In the genomic region with DNA sequence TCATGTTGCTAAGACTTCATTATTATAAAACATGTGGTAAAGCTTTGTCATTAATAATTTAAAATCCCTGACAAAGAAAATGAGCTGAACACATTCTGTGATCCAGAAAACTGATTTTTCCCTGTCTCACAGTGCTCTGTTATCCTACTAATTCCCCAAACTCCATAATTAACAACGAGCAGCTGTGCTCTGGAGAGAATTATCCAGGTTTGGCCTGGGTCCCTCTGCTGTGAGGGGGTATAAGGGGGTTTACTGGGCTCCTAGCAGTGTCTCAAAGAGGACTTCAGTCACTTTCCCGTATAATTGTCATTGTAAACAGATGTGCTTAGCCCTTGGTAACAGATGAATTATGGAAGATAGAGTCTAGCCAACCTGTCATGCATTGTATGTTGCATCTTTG, we compare ENCODE assay signal across 12 mouse cellular contexts.
A peak's percentile ranks its signal among the peaks of the same experiment; 100 is the strongest.
DNase-seq lines count a peak whose midpoint lies in the region; ATAC-seq lines count a peak whose summit lies in the region.
"Had no signal": no experiment of that assay in that cellular context is flagged by ENCODE, and none has a peak within 500 bp of the region (broad histone marks: within the 10 kb centered on the region; RNA-seq: fewer than 3 reads in every experiment).

No protein-coding gene starts in this region.

- DNase-seq in hindbrain, embryonic 11.5 days (ENCODE audit: low spot score) = no peak
- no peak for DNase-seq in neural tube, embryonic 10.5 days (ENCODE audit: extremely low spot score, low spot score)
- no peak for DNase-seq in embryo, embryonic 10.5 days (ENCODE audit: low spot score)
- no peak for DNase-seq in B cell, adult 2 months
- no peak for DNase-seq in cerebellum, adult 9-11 months
- DNase-seq: cerebellum, adult 11-12 months; lung, postnatal 14 days had no signal

- H3K9me3 ChIP-seq in hindbrain, embryonic 11.5 days (ENCODE audit: control insufficient read depth, low read length) = no peaks in the 10 kb centered on the region
- H3K9me3 ChIP-seq in hindbrain, embryonic 16.5 days (ENCODE audit: control insufficient read depth, low read length) = no peaks in the 10 kb centered on the region
- H3K9me3 ChIP-seq in neural tube, embryonic 13.5 days = no peaks in the 10 kb centered on the region
- no peaks in the 10 kb centered on the region for H3K9me3 ChIP-seq in midbrain, embryonic 15.5 days
- H3K9me3 ChIP-seq: heart, embryonic 15.5 days had no signal

- no peaks in the 10 kb centered on the region for H3K4me1 ChIP-seq in hindbrain, embryonic 11.5 days (replicated peaks; ENCODE audit: control insufficient read depth, insufficient read depth, low read length)
- peaks cover 11% of the 10 kb centered on the region for H3K4me1 ChIP-seq in hindbrain, embryonic 16.5 days (ENCODE audit: control insufficient read depth, insufficient read depth, low read depth, low read length)
- peaks cover 72% of the 10 kb centered on the region for H3K4me1 ChIP-seq in neural tube, embryonic 13.5 days (replicated peaks)
- H3K4me1 ChIP-seq in midbrain, embryonic 15.5 days = peaks cover 67% of the 10 kb centered on the region

- H3K27ac ChIP-seq in hindbrain, embryonic 11.5 days (ENCODE audit: low read depth, low read length) = peak overlapping the region; percentile 27; the same call in 1 of the 2 replicates
- no peak overlapping the region for H3K27ac ChIP-seq in hindbrain, embryonic 16.5 days (ENCODE audit: low read depth, low read length)
- H3K27ac ChIP-seq in neural tube, embryonic 13.5 days (replicated peaks) = peak overlapping the region; percentile 82
- H3K27ac ChIP-seq in midbrain, embryonic 15.5 days = peak overlapping the region; percentile 53
- H3K27ac ChIP-seq: heart, embryonic 15.5 days had no signal

- no peaks in the 10 kb centered on the region for H3K36me3 ChIP-seq in hindbrain, embryonic 11.5 days (ENCODE audit: control insufficient read depth, insufficient read depth, low read length)
- H3K36me3 ChIP-seq in hindbrain, embryonic 16.5 days (ENCODE audit: control insufficient read depth, insufficient read depth, low read length) = no peaks in the 10 kb centered on the region
- no peaks in the 10 kb centered on the region for H3K36me3 ChIP-seq in neural tube, embryonic 13.5 days
- no peaks in the 10 kb centered on the region for H3K36me3 ChIP-seq in midbrain, embryonic 15.5 days (replicated peaks)
- H3K36me3 ChIP-seq: heart, embryonic 15.5 days had no signal

- H3K4me2 ChIP-seq in hindbrain, embryonic 11.5 days (replicated peaks; ENCODE audit: low read depth, low read length) = no peak overlapping the region
- H3K4me2 ChIP-seq in hindbrain, embryonic 16.5 days (ENCODE audit: low read length) = no peak overlapping the region
- H3K4me2 ChIP-seq in neural tube, embryonic 13.5 days = no peak overlapping the region
- H3K4me2 ChIP-seq in midbrain, embryonic 15.5 days = no peak overlapping the region
- H3K4me2 ChIP-seq: heart, embryonic 15.5 days had no signal

- no peaks in the 10 kb centered on the region for H3K27me3 ChIP-seq in hindbrain, embryonic 11.5 days (ENCODE audit: control insufficient read depth, insufficient read depth, low read length)
- no peaks in the 10 kb centered on the region for H3K27me3 ChIP-seq in hindbrain, embryonic 16.5 days (replicated peaks; ENCODE audit: control insufficient read depth, insufficient read depth, low read length)
- H3K27me3 ChIP-seq in neural tube, embryonic 13.5 days = no peaks in the 10 kb centered on the region
- no peaks in the 10 kb centered on the region for H3K27me3 ChIP-seq in midbrain, embryonic 15.5 days (replicated peaks)
- H3K27me3 ChIP-seq: heart, embryonic 15.5 days had no signal

- 66% methylated on average over 2 of the region's 2 CpGs for WGBS in hindbrain, embryonic 11.5 days
- 36% methylated on average over 2 of the region's 2 CpGs for WGBS in hindbrain, embryonic 16.5 days
- 26% methylated on average over 2 of the region's 2 CpGs for WGBS in neural tube, embryonic 13.5 days
- 30% methylated on average over 2 of the region's 2 CpGs for WGBS in midbrain, embryonic 15.5 days

- H3K4me3 ChIP-seq in hindbrain, embryonic 11.5 days (ENCODE audit: low read depth, low read length) = no peak overlapping the region
- H3K4me3 ChIP-seq in hindbrain, embryonic 16.5 days (ENCODE audit: low read length) = no peak overlapping the region
- no peak overlapping the region for H3K4me3 ChIP-seq in neural tube, embryonic 13.5 days
- no peak overlapping the region for H3K4me3 ChIP-seq in midbrain, embryonic 15.5 days
- H3K4me3 ChIP-seq: heart, embryonic 15.5 days had no signal

- ATAC-seq in hindbrain, embryonic 11.5 days (ENCODE audit: low FRiP score) = no peak
- ATAC-seq in hindbrain, embryonic 16.5 days = no peak
- no peak; the same call in 1 of the 2 replicates for ATAC-seq in neural tube, embryonic 13.5 days (ENCODE audit: low read depth)
- ATAC-seq in midbrain, embryonic 15.5 days (replicated peaks) = peak; percentile 53
- ATAC-seq: inflammation-experienced regulatory T-cells, adult 6 months had no signal

- H3K9ac ChIP-seq in hindbrain, embryonic 11.5 days (ENCODE audit: low read depth, low read length) = no peak overlapping the region
- no peak overlapping the region for H3K9ac ChIP-seq in hindbrain, embryonic 16.5 days (ENCODE audit: low read depth, low read length)
- no peak overlapping the region for H3K9ac ChIP-seq in neural tube, embryonic 13.5 days
- H3K9ac ChIP-seq in midbrain, embryonic 15.5 days = no peak overlapping the region
- H3K9ac ChIP-seq: heart, embryonic 15.5 days had no signal
